Mouse (Mus musculus) MEL (cell line): Measurements from ENCODE around the gene Mkks. TPM values are rescaled to one million over a fixed set of nuclear protein-coding genes. Genes with fewer than 3 reads are reported as not detected.

ENCODE experiments used
- DNase-seq: peaks from one replicate; pipeline ENCODE4 v3.0.0; 2011; ENCODE audit warnings: low read depth, low spot score
- H3K27ac ChIP-seq: 2 replicates; pipeline ENCODE4 v1.5.1; 2012; ENCODE audit warnings: low read depth, mild to moderate bottlenecking, control low read depth, low read length, moderate library complexity; ENCODE audit not compliant: control insufficient read depth
- H3K27me3 ChIP-seq, 2 experiments: fragments of 150-350 bp in 1 of 2; sonication (generic) in 1 of 2; 2 replicates each; pipeline ENCODE4 v1.6.1; 2012; ENCODE audit warnings: low read length in 2 of 2, mild to moderate bottlenecking in 2 of 2, improper control_type of control experiment in 1 of 2, moderate library complexity in 1 of 2; ENCODE audit not compliant: insufficient read depth in 2 of 2, control insufficient read depth in 1 of 2
- H3K36me3 ChIP-seq, 2 experiments: 2 replicates each; pipeline ENCODE4 v1.6.1; 2012 to 2014; ENCODE audit warnings: low read length in 2 of 2, improper control_type of control experiment in 1 of 2, inconsistent platforms in 1 of 2, mild to moderate bottlenecking in 1 of 2; ENCODE audit not compliant: insufficient read depth in 2 of 2, control insufficient read depth in 1 of 2
- H3K4me1 ChIP-seq, 2 experiments: fragments of 150-350 bp in 1 of 2; sonication (generic) in 1 of 2; 2 replicates each; pipeline ENCODE4 v1.6.1; 2012; ENCODE audit warnings: low read length in 2 of 2, improper control_type of control experiment in 1 of 2, mild to moderate bottlenecking in 1 of 2; ENCODE audit not compliant: insufficient read depth in 2 of 2, control insufficient read depth in 1 of 2
- H3K4me3 ChIP-seq, 2 experiments: fragments of 150-350 bp in 1 of 2; sonication (generic) in 1 of 2; 2 replicates each; pipeline ENCODE4 v1.5.1; 2012; ENCODE audit warnings: low read depth in 2 of 2, low read length in 2 of 2, mild to moderate bottlenecking in 2 of 2, moderate library complexity in 2 of 2, control low read depth in 1 of 2, improper control_type of control experiment in 1 of 2; ENCODE audit not compliant: control insufficient read depth in 1 of 2, insufficient read depth in 1 of 2
- H3K79me2 ChIP-seq: 2 replicates; pipeline ENCODE4 v1.6.1; 2012; ENCODE audit warnings: mild to moderate bottlenecking, low read length, moderate library complexity; ENCODE audit not compliant: control insufficient read depth, poor library complexity, insufficient read depth
- H3K9ac ChIP-seq: 2 replicates; pipeline ENCODE4 v1.6.1; 2012; ENCODE audit warnings: low read depth, mild to moderate bottlenecking, control low read depth, low read length, moderate library complexity; ENCODE audit not compliant: control insufficient read depth, poor library complexity, severe bottlenecking
- H3K9me3 ChIP-seq: fragments of 150-350 bp; sonication (generic); replicated peaks from 2 replicates; pipeline ENCODE4 v1.6.1; 2012; ENCODE audit warnings: mild to moderate bottlenecking, low read length, improper control_type of control experiment, moderate library complexity; ENCODE audit not compliant: insufficient read depth
- CHD2 ChIP-seq: IDR thresholded peaks from 2 replicates; pipeline ENCODE4 v1.6.1; 2011; ENCODE audit warnings: low read length, improper control_type of control experiment
- EP300 ChIP-seq, 2 experiments: IDR thresholded peaks; 2 replicates each; pipeline ENCODE4 v1.6.1; 2011; ENCODE audit warnings: improper control_type of control experiment in 2 of 2, low read length in 2 of 2, low read depth in 1 of 2, mild to moderate bottlenecking in 1 of 2
- ETS1 ChIP-seq: IDR thresholded peaks from 2 replicates; pipeline ENCODE4 v1.6.1; 2012; ENCODE audit warnings: low read depth, mild to moderate bottlenecking, inconsistent platforms, low read length, improper control_type of control experiment, moderate library complexity
- MAFK ChIP-seq: IDR thresholded peaks from 2 replicates; pipeline ENCODE4 v1.6.1; 2011; ENCODE audit warnings: low read depth, mild to moderate bottlenecking, low read length, improper control_type of control experiment, borderline replicate concordance
- MAX ChIP-seq: IDR thresholded peaks from 2 replicates; pipeline ENCODE4 v1.6.1; 2011; ENCODE audit warnings: low read length, improper control_type of control experiment
- POLR2A ChIP-seq, 2 experiments: IDR thresholded peaks; 2 replicates each; pipeline ENCODE4 v1.6.1; 2011 to 2012; ENCODE audit warnings: low read length in 2 of 2, mild to moderate bottlenecking in 2 of 2, control low read depth in 1 of 2, improper control_type of control experiment in 1 of 2, low read depth in 1 of 2, moderate library complexity in 1 of 2; ENCODE audit not compliant: control insufficient read depth in 1 of 2, insufficient read depth in 1 of 2, poor library complexity in 1 of 2
- SMC3 ChIP-seq: IDR thresholded peaks from 2 replicates; pipeline ENCODE4 v1.6.1; 2011; ENCODE audit warnings: low read depth, low read length, improper control_type of control experiment
- TAL1 ChIP-seq: IDR thresholded peaks from 2 replicates; pipeline ENCODE4 v1.6.1; 2012; ENCODE audit warnings: mild to moderate bottlenecking, inconsistent platforms, low read length, moderate library complexity, mixed read lengths
- UBTF ChIP-seq: IDR thresholded peaks from 2 replicates; pipeline ENCODE4 v1.6.1; 2012; ENCODE audit warnings: low read depth, mild to moderate bottlenecking, inconsistent platforms, low read length, improper control_type of control experiment, moderate library complexity, borderline replicate concordance; ENCODE audit not compliant: insufficient read depth
- USF2 ChIP-seq, 2 experiments: IDR thresholded peaks; 2 replicates each; pipeline ENCODE4 v1.6.1; 2011 to 2012; ENCODE audit warnings: improper control_type of control experiment in 2 of 2, low read length in 2 of 2, borderline replicate concordance in 1 of 2, inconsistent platforms in 1 of 2, low read depth in 1 of 2, mild to moderate bottlenecking in 1 of 2; ENCODE audit not compliant: insufficient read depth in 1 of 2
- ZC3H11A ChIP-seq: IDR thresholded peaks from 2 replicates; pipeline ENCODE4 v1.6.1; 2012; ENCODE audit warnings: low read depth, mild to moderate bottlenecking, inconsistent platforms, low read length, improper control_type of control experiment
- ZNF384 ChIP-seq: IDR thresholded peaks from 2 replicates; pipeline ENCODE4 v1.6.1; 2012; ENCODE audit warnings: low read depth, mild to moderate bottlenecking, inconsistent platforms, low read length, improper control_type of control experiment
- polyA plus RNA-seq, 2 experiments: library from polyadenylated mRNA; stranded (reverse) in 1 of 2; unstranded in 1 of 2; fragments of >175 nt in 1 of 2; fragments of >200 nt in 1 of 2; gene quantifications; 2 replicates each; pipeline versions ENCODE4 v1.2.1 to v1.2.4; 2012; ENCODE audit warnings: low replicate concordance in 2 of 2, low read depth in 1 of 2; ENCODE audit not compliant: insufficient read length in 2 of 2, insufficient read depth in 1 of 2, missing spikeins in 1 of 2
- total RNA-seq: library from RNA; depleted of rRNA; stranded (reverse); fragments of 300-350 nt; gene quantifications from 2 replicates; pipeline ENCODE4 v1.2.3, GENCODE M21; 2012

Gene Mkks
- total and polyA plus RNA-seq, 3 experiments, result 4.0 to 5.1 TPM; not detected in 1

- TF ChIP-seq ZC3H11A (no peak), UBTF (no peak), ETS1 (peak; percentile 45; the same call in 1 of the 2 replicates), MAFK (peak; percentile 37; the same call in 1 of the 2 replicates), SMC3 (no peak)
- TF ChIP-seq, all 39 proteins: peak for 2
- H3K4me1 ChIP-seq, result peaks cover under 1 to 5% of the 10 kb centered on the region in 2 experiments; a peak in 1 of 4 replicates
- H3K27ac ChIP-seq, result peak overlapping the region; percentile 53; the same call in 1 of the 2 replicates
- H3K79me2 ChIP-seq, result no peaks in the 10 kb centered on the region
- no peaks in the 10 kb centered on the region for H3K9me3 ChIP-seq
- H3K27me3 ChIP-seq, result no peaks in the 10 kb centered on the region
- peak; percentile 64 for DNase-seq
- peak overlapping the region; percentile 36 to 42 for H3K4me3 ChIP-seq
- H3K36me3 ChIP-seq, result peaks cover 0 to 10% of the 10 kb centered on the region in 2 experiments; a peak in 1 of 4 replicates
- H3K9ac ChIP-seq, result 0 out of 2 replicates have a peak overlapping the region, but pooled peaks have one; percentile 25
Observed at GRCm38 (mm10) chr2:136921003-136921408, 29.8 kb upstream of the Mkks start.

GRCm38 (mm10) chr2:136920257-136920993 lies 29.2 kb upstream of the Mkks start:
- Histone ChIP-seq H3K27me3 (no peaks in the 10 kb centered on the region), H3K79me2 (no peaks in the 10 kb centered on the region), H3K36me3 (peaks cover 0 to 10% of the 10 kb centered on the region in 2 experiments; a peak in 1 of 4 replicates), H3K9me3 (no peaks in the 10 kb centered on the region), H3K27ac (no peak overlapping the region), H3K4me3 (no peak overlapping the region), H3K4me1 (peaks cover 2 to 5% of the 10 kb centered on the region in 2 experiments; a peak in 1 of 4 replicates), H3K9ac (no peak overlapping the region)
- peak; percentile 48; the same call in 1 of the 2 replicates for TF ChIP-seq ZNF384
- TF ChIP-seq MAX, result no peak
- no peak for TF ChIP-seq POLR2A (IDR thresholded peaks at IDR 0.05; ENCODE audit: control insufficient read depth in 1 of 2, insufficient read depth in 1 of 2, low read depth in 1 of 2, low read length in 2 of 2, poor library complexity in 1 of 2)
- TF ChIP-seq UBTF, result no peak
- TF ChIP-seq CHD2, result no peak
- no peak for TF ChIP-seq USF2 (IDR thresholded peaks at IDR 0.05; ENCODE audit: borderline replicate concordance in 1 of 2, insufficient read depth in 1 of 2, low read depth in 1 of 2, low read length in 2 of 2)
- no peak for TF ChIP-seq TAL1
- peak; percentile 20 for DNase-seq

GRCm38 (mm10) chr2:136919433-136919832 lies 28.2 kb upstream of the Mkks start:
- DNase-seq, result peak; percentile 28
- no peaks in the 10 kb centered on the region for H3K27me3 ChIP-seq
- H3K36me3 ChIP-seq, result peaks cover 0 to 10% of the 10 kb centered on the region in 2 experiments; a peak in 1 of 4 replicates
- H3K27ac ChIP-seq, result no peak overlapping the region
- no peaks in the 10 kb centered on the region for H3K79me2 ChIP-seq
- no peak overlapping the region for H3K4me3 ChIP-seq
- no peaks in the 10 kb centered on the region for H3K9me3 ChIP-seq
- H3K4me1 ChIP-seq, result peaks cover 2 to 5% of the 10 kb centered on the region in 2 experiments; a peak in 1 of 4 replicates
- H3K9ac ChIP-seq, result no peak overlapping the region
- no peak for TF ChIP-seq EP300 (IDR thresholded peaks at IDR 0.05; ENCODE audit: low read depth in 1 of 2, low read length in 2 of 2)
